Mouse (Mus musculus): ENCODE measurements around the gene Gm12248. TPM values are rescaled to one million over a fixed set of nuclear protein-coding genes. Genes with fewer than 3 reads are reported as not detected.
A peak's percentile ranks its signal among the peaks of the same experiment; 100 is the strongest.
"Not testable (repeated sequence)": the region's sequence is repeated elsewhere in the genome, so short reads cannot be mapped to it uniquely, and the experiment has no call there.

Gene Gm12248
- polyA plus RNA-seq, 1 experiment, result 1.6 TPM

GRCm38 (mm10) chr11:58096160-58096559 is 3.2 kb upstream of the Gm12248 start:
- Histone ChIP-seq H3K4me3 (replicated peaks; ENCODE audit: extremely low read depth, low read depth, low read length) (no peak overlapping the region), H3K4me1 (ENCODE audit: control insufficient read depth, insufficient read depth, low read length) (peaks cover 6% of the 10 kb centered on the region; the same call in 1 of the 2 replicates)
- TF ChIP-seq CTCF (IDR thresholded peaks at IDR 0.05; ENCODE audit: insufficient read depth, low read length) (no peak), POLR2A (IDR thresholded peaks at IDR 0.05; ENCODE audit: borderline replicate concordance, extremely low read depth, low read depth, low read length) (no peak)
- DNase-seq, result no peak
- 32% methylated on average over 5 of the region's 5 CpGs for WGBS

GRCm38 (mm10) chr11:58095561-58095960 is 2.6 kb upstream of the Gm12248 start:
- no peak overlapping the region for H3K4me3 ChIP-seq (replicated peaks; ENCODE audit: extremely low read depth, low read depth, low read length)
- no peak for TF ChIP-seq POLR2A (IDR thresholded peaks at IDR 0.05; ENCODE audit: borderline replicate concordance, extremely low read depth, low read depth, low read length)
- TF ChIP-seq CTCF (IDR thresholded peaks at IDR 0.05; ENCODE audit: insufficient read depth, low read length), result no peak
- WGBS, result 79% methylated on average over 1 of the region's 1 CpGs
- no peak for DNase-seq
- peaks cover 6% of the 10 kb centered on the region; the same call in 1 of the 2 replicates for H3K4me1 ChIP-seq (ENCODE audit: control insufficient read depth, insufficient read depth, low read length)

DNA sequence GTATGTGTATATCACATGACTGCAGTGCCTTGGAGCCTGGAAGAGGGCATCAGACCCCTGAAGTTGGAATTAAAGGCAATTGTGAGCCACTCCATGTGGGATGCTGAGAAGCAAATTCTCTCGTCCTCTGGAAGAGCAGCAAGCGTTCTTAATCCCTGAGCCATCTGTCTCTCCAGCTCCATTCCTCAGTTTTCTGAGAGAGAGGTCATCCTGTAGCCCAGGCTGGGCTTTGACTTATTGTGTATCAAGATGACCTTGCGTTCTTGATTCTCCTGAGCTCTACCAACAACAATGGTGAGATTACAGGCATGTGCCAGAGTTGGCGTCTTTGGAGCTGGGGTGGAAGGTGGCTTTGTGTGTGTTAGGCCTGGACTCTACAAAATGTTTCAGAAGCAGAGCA is 1.8 kb upstream of the Gm12248 start:
- TF ChIP-seq CTCF (IDR thresholded peaks at IDR 0.05; ENCODE audit: insufficient read depth, low read length) (no peak), POLR2A (IDR thresholded peaks at IDR 0.05; ENCODE audit: borderline replicate concordance, extremely low read depth, low read depth, low read length) (no peak)
- H3K4me3 ChIP-seq (replicated peaks; ENCODE audit: extremely low read depth, low read depth, low read length), result no peak overlapping the region
- DNase-seq, result no peak
- peaks cover 6% of the 10 kb centered on the region; the same call in 1 of the 2 replicates for H3K4me1 ChIP-seq (ENCODE audit: control insufficient read depth, insufficient read depth, low read length)
- WGBS, result 90% methylated on average over 4 of the region's 4 CpGs

DNA sequence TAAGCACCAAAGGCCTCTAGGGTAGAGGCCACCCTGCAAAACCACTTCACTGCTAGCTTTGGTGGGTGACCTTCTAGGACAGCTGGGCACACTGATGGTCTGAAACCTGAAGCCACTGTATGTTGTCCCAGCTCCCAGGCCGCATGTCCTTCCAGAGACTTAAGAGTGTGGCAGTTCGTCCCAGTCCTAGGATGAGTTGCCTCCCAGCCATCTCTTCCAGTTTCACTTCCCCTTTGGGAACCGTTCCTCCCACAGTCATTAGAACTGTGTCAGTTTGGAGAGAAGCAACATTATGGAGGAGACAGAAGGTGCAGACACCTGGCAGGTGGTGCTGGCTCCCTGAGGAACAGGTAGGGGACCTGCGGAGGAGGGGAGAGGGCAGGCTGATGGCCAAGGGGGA is 393 bp downstream of the Gm12248 start:
- WGBS, result 28% methylated on average over 4 of the region's 4 CpGs
- peak; percentile 12 for DNase-seq
- TF ChIP-seq POLR2A (IDR thresholded peaks at IDR 0.05; ENCODE audit: borderline replicate concordance, extremely low read depth, low read depth, low read length), result no peak
- no peak for TF ChIP-seq CTCF (IDR thresholded peaks at IDR 0.05; ENCODE audit: insufficient read depth, low read length)
- Histone ChIP-seq H3K4me3 (replicated peaks; ENCODE audit: extremely low read depth, low read depth, low read length) (peak overlapping the region; percentile 61), H3K4me1 (ENCODE audit: control insufficient read depth, insufficient read depth, low read length) (peaks cover 4% of the 10 kb centered on the region; the same call in 1 of the 2 replicates)

GRCm38 (mm10) chr11:58081716-58082115 is 11.2 kb downstream of the Gm12248 start:
- TF ChIP-seq CTCF (IDR thresholded peaks at IDR 0.05; ENCODE audit: insufficient read depth, low read length), result no peak
- TF ChIP-seq POLR2A (IDR thresholded peaks at IDR 0.05; ENCODE audit: borderline replicate concordance, extremely low read depth, low read depth, low read length), result no peak
- Histone ChIP-seq H3K4me3 (replicated peaks; ENCODE audit: extremely low read depth, low read depth, low read length) (no peak overlapping the region), H3K4me1 (ENCODE audit: control insufficient read depth, insufficient read depth, low read length) (no peaks in the 10 kb centered on the region)
- WGBS, result 84% methylated on average over 6 of the region's 6 CpGs
- DNase-seq, result no peak

DNA sequence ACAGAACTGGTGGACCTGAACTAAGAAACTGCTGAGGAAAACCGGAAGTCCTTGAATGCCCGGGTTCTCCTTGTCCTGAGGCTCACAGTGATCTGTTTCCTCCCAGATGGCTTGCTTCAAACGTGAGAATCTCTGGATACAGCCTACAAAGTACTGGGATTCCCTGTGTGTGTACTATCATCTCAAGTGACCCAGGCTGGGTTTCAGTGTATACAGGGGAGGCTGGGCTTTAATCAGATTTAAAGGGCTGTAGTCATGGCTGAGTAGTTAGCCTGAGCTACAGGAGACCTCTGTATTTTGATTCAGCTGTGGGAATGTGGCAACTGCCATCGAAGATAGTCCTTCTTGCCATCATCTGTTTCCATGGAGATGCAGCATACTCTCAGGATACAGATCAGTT is 15.7 kb downstream of the Gm12248 start:
- WGBS, result 56% methylated on average over 4 of the region's 4 CpGs
- H3K4me1 ChIP-seq (ENCODE audit: control insufficient read depth, insufficient read depth, low read length), result no peaks in the 10 kb centered on the region
- no peak for TF ChIP-seq CTCF (IDR thresholded peaks at IDR 0.05; ENCODE audit: insufficient read depth, low read length)
- no peak for TF ChIP-seq POLR2A (IDR thresholded peaks at IDR 0.05; ENCODE audit: borderline replicate concordance, extremely low read depth, low read depth, low read length)

DNA sequence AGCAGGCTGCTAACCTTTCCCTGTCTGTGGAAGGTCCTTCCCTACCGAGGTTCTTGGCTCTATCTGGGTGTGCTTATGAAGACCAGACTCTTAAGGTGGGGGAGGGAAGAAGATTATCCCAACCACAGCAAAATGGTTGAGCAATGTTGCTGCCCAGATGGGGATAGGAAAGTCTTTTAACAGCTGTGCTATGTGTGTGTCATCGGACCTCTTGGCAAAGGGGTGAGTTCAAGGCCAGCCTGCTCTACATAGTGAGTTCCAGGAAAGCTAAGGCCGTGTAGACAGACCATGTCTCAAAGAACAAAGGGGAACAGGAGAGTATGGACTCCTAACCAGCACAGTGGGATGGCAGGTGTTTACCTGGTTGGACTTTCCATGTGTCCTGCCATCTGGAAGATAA is 20.0 kb downstream of the Gm12248 start:
- Histone ChIP-seq H3K4me1 (ENCODE audit: control insufficient read depth, insufficient read depth, low read length) (no peaks in the 10 kb centered on the region), H3K4me3 (replicated peaks; ENCODE audit: extremely low read depth, low read depth, low read length) (no peak overlapping the region)
- DNase-seq, result no peak
- TF ChIP-seq CTCF (IDR thresholded peaks at IDR 0.05; ENCODE audit: insufficient read depth, low read length), result no peak
- TF ChIP-seq POLR2A (IDR thresholded peaks at IDR 0.05; ENCODE audit: borderline replicate concordance, extremely low read depth, low read depth, low read length), result no peak
- WGBS, result 67% methylated on average over 3 of the region's 3 CpGs

More for the DNA sequence above, 15.7 kb downstream of the Gm12248 start:
- no peak for DNase-seq
- no peak overlapping the region for H3K4me3 ChIP-seq (replicated peaks; ENCODE audit: extremely low read depth, low read depth, low read length)

DNA sequence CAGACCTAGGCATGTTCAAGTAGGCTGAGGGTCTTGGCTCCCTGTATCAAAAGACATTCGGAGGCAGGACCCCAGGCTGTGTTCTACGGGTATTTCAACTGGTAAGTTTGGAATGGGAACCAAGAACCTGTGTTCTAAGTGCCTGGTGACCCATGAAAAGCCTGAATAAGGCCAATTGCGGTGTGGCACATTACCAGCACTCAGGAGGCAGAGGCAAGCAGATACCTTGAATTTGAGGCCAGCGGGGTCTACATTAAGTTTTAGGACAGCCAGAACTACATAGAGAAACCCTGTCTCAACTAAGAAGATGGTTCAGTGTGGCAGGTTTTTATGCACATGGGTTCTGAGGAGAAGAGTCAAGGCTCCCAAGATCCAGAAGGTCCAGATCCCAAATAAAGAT is 27.9 kb downstream of the Gm12248 start:
- 85% methylated on average over 4 of the region's 4 CpGs for WGBS
- no peaks in the 10 kb centered on the region for H3K4me1 ChIP-seq (ENCODE audit: control insufficient read depth, insufficient read depth, low read length)
- TF ChIP-seq CTCF (IDR thresholded peaks at IDR 0.05; ENCODE audit: insufficient read depth, low read length) (no peak), POLR2A (IDR thresholded peaks at IDR 0.05; ENCODE audit: borderline replicate concordance, extremely low read depth, low read depth, low read length) (no peak)
- DNase-seq, result no peak
- no peak overlapping the region for H3K4me3 ChIP-seq (replicated peaks; ENCODE audit: extremely low read depth, low read depth, low read length)

- no peak overlapping the region for H3K4me3 ChIP-seq (replicated peaks; ENCODE audit: extremely low read depth, low read depth, low read length)
- no peak for TF ChIP-seq CTCF (IDR thresholded peaks at IDR 0.05; ENCODE audit: insufficient read depth, low read length)
- TF ChIP-seq POLR2A (IDR thresholded peaks at IDR 0.05; ENCODE audit: borderline replicate concordance, extremely low read depth, low read depth, low read length), result no peak
- WGBS, result 89% methylated on average over 4 of the region's 4 CpGs
- H3K4me1 ChIP-seq (ENCODE audit: control insufficient read depth, insufficient read depth, low read length), result no peaks in the 10 kb centered on the region
- no peak for DNase-seq
Observed at GRCm38 (mm10) chr11:58062586-58062985, 30.3 kb downstream of the Gm12248 start.

GRCm38 (mm10) chr11:58061218-58061617 is 31.7 kb downstream of the Gm12248 start:
- not testable (repeated sequence) for H3K4me3 ChIP-seq (replicated peaks; ENCODE audit: extremely low read depth, low read depth, low read length); H3K4me1 ChIP-seq (ENCODE audit: control insufficient read depth, insufficient read depth, low read length); DNase-seq
- WGBS, result 85% methylated on average over 4 of the region's 4 CpGs

GRCm38 (mm10) chr11:58059752-58060151 is 33.2 kb downstream of the Gm12248 start:
- not testable (repeated sequence) for DNase-seq; H3K4me1 ChIP-seq (ENCODE audit: control insufficient read depth, insufficient read depth, low read length); H3K4me3 ChIP-seq (replicated peaks; ENCODE audit: extremely low read depth, low read depth, low read length)
- WGBS, result 84% methylated on average over 7 of the region's 7 CpGs

Measured in lung, adult 2 months (tissue).